Mouse (Mus musculus) myocyte (in vitro differentiated cells): ENCODE measurements around the gene Hint2.

Source experiments
- CEBPB ChIP-seq: IDR thresholded peaks from 2 replicates; pipeline ENCODE4 v1.6.1; 2011; ENCODE audit warnings: mild to moderate bottlenecking, moderate library complexity; ENCODE audit not compliant: poor library complexity, insufficient read depth, severe bottlenecking
- POLR2A ChIP-seq: IDR thresholded peaks from one replicate; pipeline ENCODE4 v1.6.1; 2011; ENCODE audit warnings: low read depth, mild to moderate bottlenecking, control low read depth, moderate library complexity; ENCODE audit not compliant: insufficient read length
- USF1 ChIP-seq: IDR thresholded peaks from one replicate; pipeline ENCODE4 v1.6.1; 2011; ENCODE audit warnings: low read depth, mild to moderate bottlenecking, control low read depth, moderate library complexity

- TF ChIP-seq POLR2A (no peak), CEBPB (no peak), USF1 (no peak)
These were observed 23.0 kb downstream of the Hint2 start for GRCm38 (mm10) chr4:43633296-43633695.
